Mouse (Mus musculus): Measurements from ENCODE around the gene Stx1b. TPM values are rescaled to one million over a fixed set of nuclear protein-coding genes. Genes with fewer than 3 reads are reported as not detected.
A peak's percentile ranks its signal among the peaks of the same experiment; 100 is the strongest.
"Not testable (repeated sequence)": the region's sequence is repeated elsewhere in the genome, so short reads cannot be mapped to it uniquely, and the experiment has no call there.

Gene Stx1b
- polyA plus RNA-seq, 1 experiment from 2014 or later = 72.5 TPM

DNA sequence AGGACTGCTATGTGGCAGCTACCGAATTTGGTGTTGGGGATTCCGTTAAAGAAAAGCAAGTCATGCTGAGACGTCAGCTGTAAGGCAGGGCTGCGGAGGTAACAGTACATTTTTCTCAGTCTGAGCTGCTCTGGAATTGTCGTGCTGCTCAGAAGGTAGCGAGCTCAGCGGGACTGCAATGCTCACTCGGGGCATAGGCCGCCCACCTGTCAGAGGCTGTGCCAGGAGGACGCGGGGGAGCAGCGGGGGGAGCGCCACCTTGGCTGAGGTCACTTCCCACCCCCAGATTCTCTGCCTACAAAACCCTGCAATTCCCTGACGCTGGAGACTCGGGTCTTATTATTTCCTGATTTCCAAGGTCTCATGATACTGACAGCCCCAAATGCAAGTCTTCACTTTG, 16.5 kb upstream of the Stx1b start:
- ATAC-seq (ENCODE audit: low FRiP score, low read depth) = peak; percentile 12
- 3% methylated on average over 15 of the region's 15 CpGs for WGBS
- peaks cover 18% of the 10 kb centered on the region for H3K4me1 ChIP-seq (replicated peaks)

DNA sequence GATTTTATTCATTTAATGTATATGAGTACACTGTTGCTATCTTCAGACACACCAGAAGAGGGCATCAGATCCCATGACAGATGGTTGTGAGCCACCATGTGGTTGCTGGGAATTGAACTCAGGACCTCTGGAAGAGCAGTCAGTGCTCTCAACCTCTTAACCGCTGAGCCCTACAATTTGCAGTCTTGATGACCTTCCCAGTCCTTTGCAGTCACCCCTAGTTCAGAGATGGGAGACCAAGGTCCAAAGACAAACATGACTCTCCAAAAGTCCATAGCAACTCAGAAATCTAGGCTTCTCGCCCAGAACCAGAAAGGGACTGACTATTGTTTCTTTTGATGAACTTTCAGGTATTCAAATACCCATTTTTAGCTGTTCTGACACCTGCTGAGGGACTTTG, 15.7 kb upstream of the Stx1b start:
- not testable (repeated sequence) for H3K27me3 ChIP-seq; H3K4me3 ChIP-seq; H3K9ac ChIP-seq; H3K36me3 ChIP-seq; H3K9me3 ChIP-seq; ATAC-seq (ENCODE audit: low FRiP score, low read depth)
- peaks cover 18% of the 10 kb centered on the region for H3K4me1 ChIP-seq (replicated peaks)
- 81% methylated on average over 2 of the region's 2 CpGs for WGBS
- H3K4me2 ChIP-seq = peak overlapping the region; percentile 99; the same call in 1 of the 2 replicates
- H3K27ac ChIP-seq (replicated peaks) = peak overlapping the region; percentile 95; the same call in 1 of the 2 replicates

More for the DNA sequence above, 16.5 kb upstream of the Stx1b start:
- Histone ChIP-seq H3K4me3 (peak overlapping the region; percentile 82), H3K27me3 (no peaks in the 10 kb centered on the region), H3K9me3 (no peaks in the 10 kb centered on the region), H3K27ac (replicated peaks) (peak overlapping the region; percentile 95), H3K9ac (peak overlapping the region; percentile 60), H3K36me3 (no peaks in the 10 kb centered on the region), H3K4me2 (peak overlapping the region; percentile 99)

- 77% methylated on average over 4 of the region's 4 CpGs for WGBS
- not testable (repeated sequence) for H3K27me3 ChIP-seq; H3K4me3 ChIP-seq; H3K9ac ChIP-seq; H3K4me2 ChIP-seq; ATAC-seq (ENCODE audit: low FRiP score, low read depth); H3K9me3 ChIP-seq; H3K36me3 ChIP-seq; H3K27ac ChIP-seq (replicated peaks)
- peaks cover 16% of the 10 kb centered on the region for H3K4me1 ChIP-seq (replicated peaks)
Observed at GRCm38 (mm10) chr7:127837878-127838277, 13.5 kb upstream of the Stx1b start.

DNA sequence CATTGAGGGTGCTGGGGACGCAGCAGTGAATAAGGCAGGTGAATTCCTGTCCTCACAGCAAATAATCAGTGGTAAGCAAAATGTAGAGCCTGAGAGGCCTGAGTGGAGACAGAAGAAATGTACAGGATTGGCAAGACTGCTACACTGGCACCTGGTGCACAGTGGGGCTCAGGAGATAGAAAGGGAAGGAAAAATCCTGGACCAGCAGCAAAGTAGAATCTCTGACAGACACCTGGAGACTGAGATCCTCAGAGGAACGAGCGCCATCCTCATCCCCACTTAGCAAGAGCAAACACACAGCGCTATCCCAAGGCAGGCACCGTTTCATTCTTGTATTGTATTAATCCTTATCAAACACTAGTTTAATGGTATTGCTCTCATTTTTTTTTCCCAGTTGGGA, 13.1 kb upstream of the Stx1b start:
- Histone ChIP-seq H3K27me3 (no peaks in the 10 kb centered on the region), H3K4me2 (no peak overlapping the region), H3K27ac (replicated peaks) (no peak overlapping the region), H3K9ac (no peak overlapping the region), H3K36me3 (no peaks in the 10 kb centered on the region), H3K9me3 (no peaks in the 10 kb centered on the region), H3K4me1 (replicated peaks) (peaks cover 12% of the 10 kb centered on the region), H3K4me3 (no peak overlapping the region)
- no peak for ATAC-seq (ENCODE audit: low FRiP score, low read depth)
- 94% methylated on average over 5 of the region's 5 CpGs for WGBS

DNA sequence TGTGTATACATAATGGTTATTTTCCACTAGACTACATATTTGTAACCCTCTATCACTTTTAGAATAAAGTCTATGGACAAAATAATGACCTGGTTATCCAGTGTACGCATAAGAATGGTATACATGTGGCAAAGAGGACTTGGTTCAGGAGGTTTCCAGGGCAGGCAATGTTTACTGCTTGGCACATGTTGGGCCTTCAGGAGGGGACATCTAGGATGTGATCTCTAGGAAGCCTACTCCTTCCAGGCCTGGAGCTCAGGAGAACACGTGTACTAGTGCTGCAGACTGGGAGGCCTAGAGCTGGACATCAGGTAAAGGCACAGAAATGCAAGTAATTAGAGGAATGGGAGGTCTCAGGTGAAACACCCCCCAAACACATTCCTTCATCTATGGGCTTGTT, 11.2 kb upstream of the Stx1b start:
- no peak overlapping the region for H3K27ac ChIP-seq (replicated peaks)
- no peaks in the 10 kb centered on the region for H3K9me3 ChIP-seq
- no peaks in the 10 kb centered on the region for H3K27me3 ChIP-seq
- no peak for ATAC-seq (ENCODE audit: low FRiP score, low read depth)
- no peaks in the 10 kb centered on the region for H3K36me3 ChIP-seq
- 95% methylated on average over 2 of the region's 2 CpGs for WGBS
- peaks cover 6% of the 10 kb centered on the region for H3K4me1 ChIP-seq (replicated peaks)
- H3K4me2 ChIP-seq = no peak overlapping the region
- H3K9ac ChIP-seq = no peak overlapping the region
- no peak overlapping the region for H3K4me3 ChIP-seq

DNA sequence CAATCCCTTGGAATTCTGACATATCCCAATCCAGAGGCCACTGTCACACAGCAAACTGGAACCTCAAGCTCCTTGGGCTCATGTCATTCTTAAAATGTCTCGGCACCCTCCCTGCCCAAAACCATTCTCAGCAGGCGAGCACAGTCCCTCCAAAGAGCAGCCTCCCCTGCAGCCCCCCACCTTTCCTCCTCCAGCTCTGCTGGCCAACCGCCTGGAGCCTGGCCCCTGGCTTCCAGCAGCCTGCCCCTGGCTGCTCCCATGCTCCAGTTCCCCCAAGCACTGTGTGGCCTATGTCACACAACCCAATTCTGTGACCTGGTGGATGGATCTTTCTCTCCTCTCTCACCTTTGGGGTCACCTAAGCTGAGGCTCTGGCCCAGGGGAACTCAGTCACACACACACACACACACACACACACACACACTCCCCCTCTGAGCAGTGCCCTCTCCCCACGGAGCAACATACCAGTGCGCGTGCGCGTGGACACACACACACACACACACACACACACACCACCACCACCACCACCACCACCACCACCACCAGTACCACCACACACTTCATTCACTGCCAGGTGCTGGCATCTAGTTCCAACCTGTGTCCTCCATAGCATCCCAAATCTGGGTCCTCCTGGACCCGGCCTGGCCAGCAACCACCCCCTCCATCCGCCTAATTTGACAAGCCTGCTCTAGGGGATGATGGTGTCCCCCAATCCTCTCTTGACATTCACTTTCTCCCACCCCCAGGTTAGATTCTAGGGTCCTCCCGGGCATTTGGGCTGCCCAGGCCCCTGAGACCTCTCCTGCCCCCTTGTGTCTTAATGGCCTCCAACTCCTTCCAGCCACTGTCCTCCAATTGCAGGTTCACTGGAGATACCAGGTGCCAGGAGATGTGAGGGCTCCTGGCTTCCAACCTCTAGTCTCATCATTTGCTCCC, 845 bp downstream of the Stx1b start:
- Histone ChIP-seq H3K4me1 (replicated peaks) (peaks cover 42% of the 10 kb centered on the region), H3K9ac (peak overlapping the region; percentile 93), H3K27ac (replicated peaks) (peak overlapping the region; percentile 94), H3K36me3 (no peaks in the 10 kb centered on the region), H3K9me3 (no peaks in the 10 kb centered on the region), H3K4me2 (peak overlapping the region; percentile 83), H3K27me3 (no peaks in the 10 kb centered on the region), H3K4me3 (peak overlapping the region; percentile 83)
- ATAC-seq (ENCODE audit: low FRiP score, low read depth) = peak; percentile 24
- WGBS = 46% methylated on average over 11 of the region's 11 CpGs

DNA sequence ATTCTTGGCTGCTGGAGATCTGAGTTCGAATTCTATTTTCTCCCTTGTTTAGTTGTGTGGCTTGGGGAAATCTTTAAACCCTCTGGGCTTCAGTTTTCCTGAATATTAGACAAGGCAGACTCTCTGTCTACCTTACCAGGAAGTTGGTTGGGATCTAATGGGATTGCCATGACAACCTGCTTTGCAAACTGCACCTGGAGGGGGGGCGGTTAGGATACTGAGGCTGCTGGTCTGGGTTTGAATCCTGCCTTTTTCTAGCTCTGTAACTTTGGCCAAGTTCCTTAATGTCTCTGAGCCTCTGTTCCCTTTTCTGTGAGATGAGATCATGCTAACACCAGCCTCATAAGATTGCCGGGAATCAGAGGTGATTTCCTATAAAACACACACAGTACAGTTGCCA, 1.9 kb downstream of the Stx1b start:
- no peak overlapping the region for H3K27ac ChIP-seq (replicated peaks)
- H3K27me3 ChIP-seq = no peaks in the 10 kb centered on the region
- H3K9ac ChIP-seq = 0 out of 2 replicates have a peak overlapping the region, but pooled peaks have one; percentile 29
- ATAC-seq (ENCODE audit: low FRiP score, low read depth) = no peak
- 86% methylated on average over 3 of the region's 3 CpGs for WGBS
- H3K4me2 ChIP-seq = 0 out of 2 replicates have a peak overlapping the region, but pooled peaks have one; percentile 5
- H3K4me1 ChIP-seq (replicated peaks) = peaks cover 42% of the 10 kb centered on the region
- H3K4me3 ChIP-seq = no peak overlapping the region
- H3K9me3 ChIP-seq = no peaks in the 10 kb centered on the region
- H3K36me3 ChIP-seq = no peaks in the 10 kb centered on the region

GRCm38 (mm10) chr7:127820836-127821509, 3.4 kb downstream of the Stx1b start:
- H3K27ac ChIP-seq (replicated peaks) = no peak overlapping the region
- H3K36me3 ChIP-seq = no peaks in the 10 kb centered on the region
- 75% methylated on average over 13 of the region's 13 CpGs for WGBS
- no peak overlapping the region for H3K9ac ChIP-seq
- H3K27me3 ChIP-seq = no peaks in the 10 kb centered on the region
- no peak overlapping the region for H3K4me3 ChIP-seq
- H3K4me2 ChIP-seq = no peak overlapping the region
- no peak for ATAC-seq (ENCODE audit: low FRiP score, low read depth)
- no peaks in the 10 kb centered on the region for H3K9me3 ChIP-seq
- peaks cover 42% of the 10 kb centered on the region for H3K4me1 ChIP-seq (replicated peaks)

DNA sequence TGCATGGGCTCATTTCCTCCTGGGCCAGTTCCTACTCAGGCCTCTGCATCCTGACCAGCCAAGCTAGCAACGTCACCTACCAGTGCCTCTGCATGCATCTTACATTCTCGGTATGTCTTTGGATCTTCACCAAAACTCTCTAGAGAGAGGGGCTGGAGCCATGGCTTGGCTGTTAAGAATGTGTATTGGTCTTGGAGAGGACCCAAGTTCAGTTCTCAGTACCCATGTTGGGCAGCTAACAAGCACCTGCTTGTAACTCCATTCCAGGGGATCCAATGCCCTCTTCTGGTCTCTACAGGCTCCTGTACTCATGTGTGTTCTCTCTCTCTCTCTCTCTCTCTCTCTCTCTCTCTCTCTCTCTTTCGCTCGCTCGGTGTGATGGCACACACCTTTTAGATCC, 6.6 kb downstream of the Stx1b start:
- Histone ChIP-seq H3K9me3 (no peaks in the 10 kb centered on the region), H3K27me3 (no peaks in the 10 kb centered on the region), H3K4me3 (no peak overlapping the region), H3K9ac (no peak overlapping the region), H3K4me1 (replicated peaks) (peaks cover 23% of the 10 kb centered on the region), H3K4me2 (no peak overlapping the region), H3K36me3 (peaks cover 22% of the 10 kb centered on the region; the same call in 1 of the 2 replicates), H3K27ac (replicated peaks) (no peak overlapping the region)
- 94% methylated on average over 5 of the region's 5 CpGs for WGBS
- no peak for ATAC-seq (ENCODE audit: low FRiP score, low read depth)

GRCm38 (mm10) chr7:127817053-127817452, 7.3 kb downstream of the Stx1b start:
- ATAC-seq (ENCODE audit: low FRiP score, low read depth) = no peak
- 75% methylated on average over 7 of the region's 7 CpGs for WGBS

GRCm38 (mm10) chr7:127815954-127816821, 8.2 kb downstream of the Stx1b start:
- H3K4me2 ChIP-seq = no peak overlapping the region
- H3K4me1 ChIP-seq (replicated peaks) = peaks cover 7% of the 10 kb centered on the region
- H3K9ac ChIP-seq = no peak overlapping the region
- H3K27ac ChIP-seq (replicated peaks) = no peak overlapping the region
- no peaks in the 10 kb centered on the region for H3K9me3 ChIP-seq
- no peak overlapping the region for H3K4me3 ChIP-seq
- 67% methylated on average over 15 of the region's 15 CpGs for WGBS
- H3K36me3 ChIP-seq = peaks cover 34% of the 10 kb centered on the region
- no peaks in the 10 kb centered on the region for H3K27me3 ChIP-seq
- no peak for ATAC-seq (ENCODE audit: low FRiP score, low read depth)

More at GRCm38 (mm10) chr7:127817053-127817452, 7.3 kb downstream of the Stx1b start:
- Histone ChIP-seq H3K27ac (replicated peaks) (no peak overlapping the region), H3K4me1 (replicated peaks) (peaks cover 15% of the 10 kb centered on the region), H3K27me3 (no peaks in the 10 kb centered on the region), H3K4me3 (no peak overlapping the region), H3K4me2 (no peak overlapping the region), H3K36me3 (peaks cover 29% of the 10 kb centered on the region; the same call in 1 of the 2 replicates), H3K9ac (no peak overlapping the region), H3K9me3 (no peaks in the 10 kb centered on the region)

Measured in hindbrain, embryonic 15.5 days (tissue).